Mouse (Mus musculus) small intestine, adult 2 months (tissue): ENCODE results near the gene Fam213a. TPM values are rescaled to one million over a fixed set of nuclear protein-coding genes. Genes with fewer than 3 reads are reported as not detected.

Experiments
- H3K27ac ChIP-seq: fragments of 200-500 bp; 2 replicates; pipeline ENCODE4 v1.5.1; 2012; ENCODE audit warnings: low read depth, low read length, control low read depth, inconsistent platforms; ENCODE audit not compliant: insufficient read depth
- H3K27me3 ChIP-seq: fragments of 200-500 bp; 2 replicates; pipeline ENCODE4 v1.6.1; 2012; ENCODE audit warnings: mild to moderate bottlenecking, moderate library complexity, low read length, inconsistent platforms; ENCODE audit not compliant: control insufficient read depth, insufficient read depth
- H3K36me3 ChIP-seq: fragments of 200-500 bp; 2 replicates; pipeline ENCODE4 v1.6.1; 2012; ENCODE audit warnings: mild to moderate bottlenecking, low read length, control low read depth, inconsistent platforms; ENCODE audit not compliant: control insufficient read depth, insufficient read depth
- H3K4me1 ChIP-seq: fragments of 200-500 bp; 2 replicates; pipeline ENCODE4 v1.6.1; 2012; ENCODE audit warnings: low read length, inconsistent platforms, mixed read lengths; ENCODE audit not compliant: control insufficient read depth, insufficient read depth, insufficient read length
- H3K4me3 ChIP-seq: fragments of 200-500 bp; 2 replicates; pipeline ENCODE4 v1.5.1; 2012; ENCODE audit warnings: low read depth, mild to moderate bottlenecking, control low read depth, inconsistent platforms, low read length, moderate library complexity
- CTCF ChIP-seq: fragments of 200-500 bp; IDR thresholded peaks from 2 replicates; pipeline ENCODE4 v1.5.1; 2012; ENCODE audit warnings: low read depth, mild to moderate bottlenecking, control low read depth, inconsistent platforms, low read length, moderate library complexity, mixed read lengths; ENCODE audit not compliant: insufficient replicate concordance, insufficient read length; ENCODE audit errors: extremely low read depth
- POLR2A ChIP-seq: fragments of 200-500 bp; IDR thresholded peaks from 2 replicates; pipeline ENCODE4 v1.6.1; 2012; ENCODE audit warnings: low read depth, mild to moderate bottlenecking, control low read depth, inconsistent platforms, low read length, moderate library complexity
- WGBS: fragments of 180-500 bp; shearing (Covaris S2); methylation state at CpG from one replicate; pipeline ENCODE4 v1.1.7; 2018; 5-methylcytosine and 5-hydroxymethylcytosine counted together
- polyA plus RNA-seq: library from polyadenylated mRNA; depleted of rRNA; stranded (reverse); fragments of >200 nt; gene quantifications from 2 replicates; pipeline ENCODE4 v1.2.3, GENCODE M21; 2012

Gene Fam213a
- polyA plus RNA-seq, 1 experiment: 29.9 TPM

GRCm38 (mm10) chr14:40962365-40963290, 51.0 kb downstream of the Fam213a start:
- peak overlapping the region; percentile 40 for H3K27ac ChIP-seq
- peaks cover 55% of the 10 kb centered on the region for H3K4me1 ChIP-seq
- TF ChIP-seq POLR2A: no peak
- no peak for TF ChIP-seq CTCF
- H3K27me3 ChIP-seq: no peaks in the 10 kb centered on the region
- no peaks in the 10 kb centered on the region for H3K36me3 ChIP-seq
- WGBS: 76% methylated on average over 11 of the region's 11 CpGs
- H3K4me3 ChIP-seq: no peak overlapping the region

- WGBS: 39% methylated on average over 4 of the region's 4 CpGs
- Histone ChIP-seq H3K36me3 (no peaks in the 10 kb centered on the region), H3K4me1 (peaks cover 68% of the 10 kb centered on the region), H3K4me3 (no peak overlapping the region), H3K27me3 (no peaks in the 10 kb centered on the region), H3K27ac (peak overlapping the region; percentile 4; the same call in 1 of the 2 replicates)
- TF ChIP-seq POLR2A (no peak), CTCF (no peak)
Observed at GRCm38 (mm10) chr14:40960237-40960636, 53.4 kb downstream of the Fam213a start.

GRCm38 (mm10) chr14:40959586-40959985, 54.0 kb downstream of the Fam213a start:
- no peak for TF ChIP-seq POLR2A
- no peak for TF ChIP-seq CTCF
- Histone ChIP-seq H3K4me1 (peaks cover 64% of the 10 kb centered on the region), H3K27ac (peak overlapping the region; percentile 48), H3K36me3 (no peaks in the 10 kb centered on the region), H3K4me3 (no peak overlapping the region), H3K27me3 (no peaks in the 10 kb centered on the region)
- 38% methylated on average over 3 of the region's 3 CpGs for WGBS

- WGBS: 57% methylated on average over 2 of the region's 2 CpGs
- H3K27me3 ChIP-seq: no peaks in the 10 kb centered on the region
- peaks cover 63% of the 10 kb centered on the region for H3K4me1 ChIP-seq
Observed at GRCm38 (mm10) chr14:40958986-40959381, 54.6 kb downstream of the Fam213a start.

GRCm38 (mm10) chr14:40958083-40958985, 55.3 kb downstream of the Fam213a start:
- Histone ChIP-seq H3K36me3 (no peaks in the 10 kb centered on the region), H3K27me3 (no peaks in the 10 kb centered on the region), H3K4me1 (peaks cover 58% of the 10 kb centered on the region), H3K4me3 (no peak overlapping the region), H3K27ac (peak overlapping the region; percentile 48)
- TF ChIP-seq CTCF: no peak
- TF ChIP-seq POLR2A: no peak
- 24% methylated on average over 4 of the region's 4 CpGs for WGBS

More at GRCm38 (mm10) chr14:40958986-40959381, 54.6 kb downstream of the Fam213a start:
- H3K4me3 ChIP-seq: no peak overlapping the region
- H3K27ac ChIP-seq: peak overlapping the region; percentile 48
- H3K36me3 ChIP-seq: no peaks in the 10 kb centered on the region
- no peak for TF ChIP-seq POLR2A
- no peak for TF ChIP-seq CTCF

- TF ChIP-seq POLR2A: no peak
- TF ChIP-seq CTCF: no peak
- no peaks in the 10 kb centered on the region for H3K36me3 ChIP-seq
- 68% methylated on average over 3 of the region's 3 CpGs for WGBS
- H3K27me3 ChIP-seq: no peaks in the 10 kb centered on the region
- no peak overlapping the region for H3K4me3 ChIP-seq
- no peak overlapping the region for H3K27ac ChIP-seq
- H3K4me1 ChIP-seq: peaks cover 54% of the 10 kb centered on the region
Observed at GRCm38 (mm10) chr14:40957607-40958006, 56.0 kb downstream of the Fam213a start.
